Mouse (Mus musculus) spleen, postnatal 10 days (tissue): ENCODE measurements around the gene Scaper.

Experiments used
- DNase-seq, 2 experiments: peaks; one replicate each; pipeline ENCODE4 v3.0.0; 2021 to 2022; ENCODE audit warnings: low spot score in 2 of 2

Scaper gene

GRCm38 (mm10) chr9:55937664-55938617 is at the start of gene Scaper:
Gene Scaper (minus strand): TSS chr9:55938119.
- peak; percentile 77 to 94 for DNase-seq

- DNase-seq = peak; percentile 23 to 59
These were observed 8.9 kb upstream of the Scaper start for GRCm38 (mm10) chr9:55946819-55947218.

- DNase-seq = no peak
These were observed 3.4 kb upstream of the Scaper start for GRCm38 (mm10) chr9:55941356-55941755.

- DNase-seq = no peak
These were observed 683 bp upstream of the Scaper start for GRCm38 (mm10) chr9:55938618-55938985.

- peak in 1 of 2 experiments; percentile 17 for DNase-seq
These were observed 675 bp downstream of the Scaper start for GRCm38 (mm10) chr9:55937224-55937663.

- no peak for DNase-seq
These were observed 5.4 kb downstream of the Scaper start for GRCm38 (mm10) chr9:55932482-55932881.

GRCm38 (mm10) chr9:55918579-55918978 is 19.3 kb downstream of the Scaper start:
- DNase-seq = no peak

GRCm38 (mm10) chr9:55916751-55917150 is 21.2 kb downstream of the Scaper start:
- DNase-seq = no peak

GRCm38 (mm10) chr9:55911481-55911880 is 26.4 kb downstream of the Scaper start:
- DNase-seq = no peak

- no peak for DNase-seq
These were observed 35.0 kb downstream of the Scaper start for GRCm38 (mm10) chr9:55902964-55903363.

GRCm38 (mm10) chr9:55901588-55901987 is 36.3 kb downstream of the Scaper start:
- no peak for DNase-seq

- no peak for DNase-seq
These were observed 37.4 kb downstream of the Scaper start for GRCm38 (mm10) chr9:55900531-55900930.

GRCm38 (mm10) chr9:55878066-55878465 is 59.9 kb downstream of the Scaper start:
- DNase-seq = no peak

GRCm38 (mm10) chr9:55789442-55789841 is 148.5 kb downstream of the Scaper start:
- DNase-seq = no peak

GRCm38 (mm10) chr9:55712016-55712415 is 225.9 kb downstream of the Scaper start:
- no peak for DNase-seq

- DNase-seq = no peak
These were observed 227.4 kb downstream of the Scaper start for GRCm38 (mm10) chr9:55710553-55710952.

- no peak for DNase-seq
These were observed 231.3 kb downstream of the Scaper start for GRCm38 (mm10) chr9:55706603-55707002.

GRCm38 (mm10) chr9:55695307-55695706 is 242.6 kb downstream of the Scaper start:
- DNase-seq = no peak

- DNase-seq = no peak
These were observed 260.8 kb downstream of the Scaper start for GRCm38 (mm10) chr9:55677099-55677498.

GRCm38 (mm10) chr9:55646444-55646843 is 291.5 kb downstream of the Scaper start:
- DNase-seq = no peak

GRCm38 (mm10) chr9:55626990-55627389 is 310.9 kb downstream of the Scaper start:
- DNase-seq = no peak

- DNase-seq = no peak
These were observed 323.2 kb downstream of the Scaper start for GRCm38 (mm10) chr9:55614711-55615110.

- no peak for DNase-seq
These were observed 328.2 kb downstream of the Scaper start for GRCm38 (mm10) chr9:55609751-55610150.
